Mouse (Mus musculus) frontal cortex, postnatal 36 days (tissue): ENCODE data around the gene Hs2st1.
A peak's percentile ranks its signal among the peaks of the same experiment; 100 is the strongest.

Experiments
- DNase-seq, 2 experiments: peaks; one replicate each; pipeline ENCODE4 v3.0.0; 2022; ENCODE audit warnings: low spot score in 2 of 2

The Hs2st1 gene

GRCm38 (mm10) chr3:144396478-144396877, 173.5 kb downstream of the Hs2st1 start:
- DNase-seq = no peak

- no peak for DNase-seq
Observed at GRCm38 (mm10) chr3:144394454-144394943, 175.5 kb downstream of the Hs2st1 start.

- DNase-seq = no peak
Observed at GRCm38 (mm10) chr3:144386446-144386845, 183.5 kb downstream of the Hs2st1 start.

- no peak for DNase-seq
Observed at GRCm38 (mm10) chr3:144384648-144385047, 185.3 kb downstream of the Hs2st1 start.

GRCm38 (mm10) chr3:144381431-144381980, 188.5 kb downstream of the Hs2st1 start:
- no peak for DNase-seq

GRCm38 (mm10) chr3:144380921-144381320, 189.1 kb downstream of the Hs2st1 start:
- peak; percentile 36 to 39 for DNase-seq

- DNase-seq = no peak
Observed at GRCm38 (mm10) chr3:144379801-144380200, 190.2 kb downstream of the Hs2st1 start.
